Mouse (Mus musculus) midbrain, embryonic 16.5 days (tissue): Measurements from ENCODE around the gene Actr5. TPM values are rescaled to one million over a fixed set of nuclear protein-coding genes. Genes with fewer than 3 reads are reported as not detected.
A peak's percentile ranks its signal among the peaks of the same experiment; 100 is the strongest.

Experiments
- ATAC-seq: fragments of 200-750 bp; cut with Nextera tagmentation; 2 replicates; pipeline ENCODE4 v1.8.0; 2017; ENCODE audit warnings: moderate TSS enrichment
- H3K27ac ChIP-seq: fragments of 300-500 bp; sonication (generic); 2 replicates; pipeline ENCODE4 v1.5.1; 2014; ENCODE audit warnings: mild to moderate bottlenecking, low read length, mixed read lengths
- H3K27me3 ChIP-seq: fragments of 300-500 bp; sonication (generic); 2 replicates; pipeline ENCODE4 v1.6.1; 2014; ENCODE audit warnings: low read depth, low read length, mixed read lengths; ENCODE audit not compliant: control insufficient read depth, insufficient read depth
- H3K36me3 ChIP-seq: fragments of 300-500 bp; sonication (generic); 2 replicates; pipeline ENCODE4 v1.6.1; 2014; ENCODE audit warnings: mild to moderate bottlenecking, low read length, moderate library complexity, mixed read lengths; ENCODE audit not compliant: control insufficient read depth, insufficient read depth
- H3K4me1 ChIP-seq: fragments of 300-500 bp; sonication (generic); 2 replicates; pipeline ENCODE4 v1.6.1; 2014; ENCODE audit warnings: mild to moderate bottlenecking, low read length, mixed read lengths; ENCODE audit not compliant: control insufficient read depth, insufficient read depth
- H3K4me2 ChIP-seq: fragments of 300-500 bp; sonication (generic); 2 replicates; pipeline ENCODE4 v1.6.1; 2014; ENCODE audit warnings: mild to moderate bottlenecking, low read length, mixed read lengths
- H3K4me3 ChIP-seq: fragments of 300-500 bp; sonication (generic); 2 replicates; pipeline ENCODE4 v1.5.1; 2014; ENCODE audit warnings: low read depth, mild to moderate bottlenecking, low read length, moderate library complexity, mixed read lengths
- H3K9ac ChIP-seq: fragments of 300-500 bp; sonication (generic); 2 replicates; pipeline ENCODE4 v1.6.1; 2014; ENCODE audit warnings: low read depth, low read length, mixed read lengths
- H3K9me3 ChIP-seq: fragments of 300-500 bp; sonication (generic); replicated peaks from 2 replicates; pipeline ENCODE4 v1.6.1; 2014; ENCODE audit warnings: mild to moderate bottlenecking, low read length, mixed read lengths; ENCODE audit not compliant: control insufficient read depth, poor library complexity, severe bottlenecking
- WGBS: fragments of 180-500 bp; shearing (Covaris S2); extraction: QIAGEN DNeasy Blood & Tissue Kit; methylation state at CpG from one replicate; pipeline ENCODE4 v1.1.7; 2014; 5-methylcytosine and 5-hydroxymethylcytosine counted together
- polyA plus RNA-seq: library from polyadenylated mRNA; unstranded; fragments of >200 nt; fragmentation: Nextera tagmentation; extraction: Ambion mirVana; gene quantifications from 2 replicates; pipeline ENCODE4 v1.2.1, GENCODE M21; 2015

Actr5 gene
- polyA plus RNA-seq = 8.9 and 9.5 TPM in 2 replicates

DNA sequence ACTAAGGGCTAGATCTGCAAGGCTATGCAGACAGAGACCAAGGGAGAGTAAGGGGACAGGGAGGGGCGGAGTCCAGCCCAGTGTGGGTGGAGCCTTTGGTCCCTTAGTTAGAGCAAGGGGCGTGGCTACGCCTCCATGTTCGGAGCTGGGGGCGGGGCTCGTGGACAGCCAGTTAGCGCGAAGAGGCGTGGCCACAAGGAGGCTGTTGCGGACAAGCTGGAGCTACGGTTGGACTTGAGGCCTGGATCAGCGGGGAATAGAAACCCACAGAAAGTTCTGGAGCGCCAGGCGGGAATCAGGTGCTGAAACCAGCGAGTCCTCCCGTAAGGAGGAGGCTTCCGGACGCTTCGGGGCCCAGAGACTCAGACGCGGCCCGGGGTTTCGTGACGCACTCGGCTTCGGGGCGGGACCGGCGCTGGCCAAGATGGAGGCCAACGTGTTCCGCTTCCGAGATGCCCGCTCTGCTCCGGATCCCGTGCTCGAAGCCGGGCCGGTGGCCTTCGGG, at the start of gene Actr5:
Actr5 (plus strand) TSS at position 171 of the 505 bp plus-strand sequence.
- Histone ChIP-seq H3K9me3 (no peaks in the 10 kb centered on the region), H3K9ac (peak within 1 kb of the TSS; percentile 83), H3K27ac (peak within 1 kb of the TSS; percentile 88), H3K4me3 (peak within 1 kb of the TSS; percentile 65), H3K4me2 (peak within 1 kb of the TSS; percentile 67), H3K4me1 (peaks cover 15% of the 10 kb centered on the region), H3K27me3 (peaks cover 1% of the 10 kb centered on the region), H3K36me3 (peaks cover 11% of the 10 kb centered on the region; the same call in 1 of the 2 replicates)
- WGBS = under 1% methylated on average over 39 of the region's 39 CpGs
- ATAC-seq = peak; percentile 92

DNA sequence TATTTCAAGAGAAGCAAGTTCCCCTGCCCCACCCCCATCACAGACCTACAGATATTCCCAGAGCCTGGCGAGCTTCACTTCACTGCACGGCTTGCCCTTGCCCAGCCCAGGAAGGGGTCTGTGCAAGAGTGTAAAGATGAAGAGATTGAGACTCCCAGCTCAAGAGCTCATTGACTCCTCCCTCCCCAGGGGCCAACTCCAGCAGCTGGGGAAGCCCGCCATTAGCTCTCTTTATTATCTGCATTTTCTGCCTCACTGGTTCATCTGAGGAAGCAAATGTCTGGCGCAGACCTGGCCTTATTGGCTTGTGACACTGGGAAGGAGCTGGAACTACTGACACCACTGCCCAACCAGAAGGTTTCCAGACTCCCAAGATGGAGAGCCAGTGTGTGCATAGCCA, 44.7 kb upstream of the Actr5 start:
- no peaks in the 10 kb centered on the region for H3K36me3 ChIP-seq
- peaks cover 5% of the 10 kb centered on the region for H3K4me1 ChIP-seq
- WGBS = 26% methylated on average over 4 of the region's 4 CpGs
- H3K27ac ChIP-seq = no peak overlapping the region
- H3K27me3 ChIP-seq = no peaks in the 10 kb centered on the region
- no peak for ATAC-seq
- H3K9ac ChIP-seq = no peak overlapping the region
- H3K4me3 ChIP-seq = no peak overlapping the region
- H3K9me3 ChIP-seq = no peaks in the 10 kb centered on the region
- H3K4me2 ChIP-seq = no peak overlapping the region

DNA sequence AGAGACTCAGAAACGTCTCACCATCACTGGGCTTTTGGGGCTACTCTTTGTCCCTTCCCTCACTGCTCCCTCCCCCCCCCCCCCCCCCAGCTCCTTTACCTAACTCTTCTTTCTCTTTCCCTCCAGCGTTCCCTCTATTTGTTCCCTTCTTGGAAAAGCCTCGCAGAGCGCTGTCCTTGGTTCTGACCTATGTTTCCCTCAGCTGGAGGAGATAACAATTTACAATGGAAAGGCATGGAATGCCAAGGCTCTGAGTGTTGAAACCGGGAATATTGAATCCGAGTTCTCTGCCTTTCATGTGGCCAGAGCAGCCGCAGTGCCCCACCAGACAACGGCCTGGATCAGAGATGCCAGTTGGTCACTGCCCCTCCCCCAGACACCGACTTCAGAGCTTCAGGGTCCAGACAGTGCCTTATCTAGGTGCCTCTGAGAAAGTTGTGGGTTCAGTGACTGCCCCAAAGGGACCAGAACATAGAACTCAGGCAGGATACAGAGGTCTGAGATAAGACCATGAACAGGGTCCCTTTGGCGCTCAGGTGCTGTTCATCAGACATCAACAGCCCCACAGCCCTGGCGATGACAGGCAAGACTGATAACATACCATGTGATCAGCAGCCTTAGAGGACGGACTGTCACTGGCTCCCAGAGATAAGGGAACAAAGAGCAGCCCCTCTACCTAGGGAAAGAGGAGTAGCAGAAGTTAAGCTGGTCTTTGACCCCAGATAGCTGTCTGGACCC, 39.9 kb upstream of the Actr5 start:
- no peak for ATAC-seq

DNA sequence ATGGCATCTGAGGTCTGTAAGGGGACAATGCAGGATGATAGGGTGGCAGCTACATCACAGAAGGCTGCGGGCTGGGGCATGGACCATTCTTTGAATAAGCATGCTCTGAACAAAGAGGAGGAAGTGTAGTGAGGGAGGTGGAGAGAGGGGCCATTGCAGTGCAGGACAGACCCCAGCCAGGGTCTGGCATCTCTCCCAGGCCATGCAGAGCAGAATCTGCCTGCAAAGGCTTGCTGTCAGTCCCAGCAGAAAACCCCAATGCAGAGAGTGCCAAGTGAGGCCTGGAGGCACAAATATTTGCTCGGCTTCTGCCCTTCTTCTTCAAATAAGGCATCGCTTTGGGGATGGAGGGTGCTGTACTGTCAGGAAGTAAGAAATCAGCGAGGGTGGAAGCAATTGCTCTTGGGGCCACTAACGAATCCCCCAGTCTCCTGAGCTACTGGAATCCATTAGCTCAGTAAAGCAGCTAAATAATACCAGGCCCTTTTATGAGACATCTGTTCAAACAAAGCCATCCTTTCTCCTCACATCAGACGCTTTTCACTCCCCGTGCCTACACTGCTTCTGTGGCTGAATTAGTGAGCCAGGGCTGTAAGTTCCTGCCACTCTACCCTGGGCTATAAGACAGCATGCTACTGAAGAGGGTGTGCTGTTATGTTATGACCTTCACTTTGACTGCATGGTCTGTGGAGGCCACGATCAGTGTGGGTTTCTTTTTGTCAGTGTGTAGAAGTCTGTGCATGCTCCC, 36.0 kb upstream of the Actr5 start:
- no peak overlapping the region for H3K4me2 ChIP-seq
- H3K9ac ChIP-seq = peak overlapping the region; percentile 43; the same call in 1 of the 2 replicates

More for the DNA sequence above, 39.9 kb upstream of the Actr5 start:
- WGBS = 9% methylated on average over 12 of the region's 12 CpGs
- no peaks in the 10 kb centered on the region for H3K9me3 ChIP-seq
- H3K27me3 ChIP-seq = no peaks in the 10 kb centered on the region
- no peak overlapping the region for H3K9ac ChIP-seq
- H3K36me3 ChIP-seq = no peaks in the 10 kb centered on the region
- no peak overlapping the region for H3K4me2 ChIP-seq
- H3K4me1 ChIP-seq = peaks cover 13% of the 10 kb centered on the region
- H3K27ac ChIP-seq = 0 out of 2 replicates have a peak overlapping the region, but pooled peaks have one; percentile 7
- H3K4me3 ChIP-seq = no peak overlapping the region

DNA sequence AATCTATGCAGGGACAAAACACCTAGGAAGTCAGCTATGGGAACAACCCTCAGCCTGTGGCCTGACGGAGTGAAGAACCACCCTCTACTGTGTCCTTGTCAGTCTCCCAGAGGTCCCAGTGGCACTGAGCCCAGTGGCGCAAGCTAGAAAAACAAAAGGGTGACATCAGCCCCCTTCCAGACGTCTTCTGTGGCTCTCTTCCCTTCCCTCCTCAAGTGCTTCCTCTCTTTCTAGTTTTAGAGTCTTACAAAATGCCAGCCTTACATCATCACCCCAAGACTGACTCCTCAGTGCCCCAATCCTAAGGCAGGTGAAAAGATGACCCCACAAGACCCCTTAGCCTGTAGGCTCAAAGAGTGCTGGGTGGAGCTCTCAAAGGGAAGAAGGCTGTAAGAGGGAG, 34.2 kb upstream of the Actr5 start:
- 66% methylated on average over 3 of the region's 3 CpGs for WGBS
- no peak for ATAC-seq
- no peak overlapping the region for H3K27ac ChIP-seq

More for the DNA sequence above, 36.0 kb upstream of the Actr5 start:
- Histone ChIP-seq H3K4me3 (no peak overlapping the region), H3K27me3 (no peaks in the 10 kb centered on the region), H3K36me3 (no peaks in the 10 kb centered on the region), H3K9me3 (no peaks in the 10 kb centered on the region), H3K27ac (peak overlapping the region; percentile 14), H3K4me1 (peaks cover 11% of the 10 kb centered on the region)
- WGBS = 21% methylated on average over 8 of the region's 8 CpGs
- peak; percentile 41; the same call in 1 of the 2 replicates for ATAC-seq

DNA sequence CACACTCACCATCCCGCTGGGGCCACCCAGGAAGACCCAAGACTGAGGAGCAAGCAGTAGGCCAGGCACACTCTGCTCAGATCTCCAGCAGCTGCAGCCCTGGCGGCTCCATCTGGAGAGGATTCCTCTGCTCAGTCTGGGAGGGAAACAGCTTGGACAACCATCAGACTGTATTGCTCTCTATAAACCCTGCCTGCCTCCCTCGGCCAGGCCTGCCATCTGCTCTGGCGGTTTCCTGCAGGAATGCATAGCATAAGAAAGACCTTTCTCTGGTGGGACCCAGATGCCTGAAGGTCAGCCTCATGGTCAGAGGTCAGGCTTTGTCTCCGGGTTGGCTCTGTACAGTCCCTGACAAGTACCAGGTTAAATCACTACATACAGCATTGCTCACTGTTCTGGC, 33.4 kb upstream of the Actr5 start:
- H3K27me3 ChIP-seq = no peaks in the 10 kb centered on the region
- H3K36me3 ChIP-seq = no peaks in the 10 kb centered on the region
- H3K27ac ChIP-seq = no peak overlapping the region
- ATAC-seq = no peak
- no peak overlapping the region for H3K4me3 ChIP-seq
- H3K4me2 ChIP-seq = no peak overlapping the region
- H3K9ac ChIP-seq = no peak overlapping the region
- H3K9me3 ChIP-seq = no peaks in the 10 kb centered on the region
- WGBS = 51% methylated on average over 5 of the region's 5 CpGs
- H3K4me1 ChIP-seq = peaks cover 19% of the 10 kb centered on the region

More for the DNA sequence above, 34.2 kb upstream of the Actr5 start:
- H3K9ac ChIP-seq = no peak overlapping the region
- H3K4me3 ChIP-seq = no peak overlapping the region
- H3K36me3 ChIP-seq = no peaks in the 10 kb centered on the region
- peaks cover 15% of the 10 kb centered on the region for H3K4me1 ChIP-seq
- H3K27me3 ChIP-seq = no peaks in the 10 kb centered on the region
- H3K4me2 ChIP-seq = no peak overlapping the region
- H3K9me3 ChIP-seq = no peaks in the 10 kb centered on the region

DNA sequence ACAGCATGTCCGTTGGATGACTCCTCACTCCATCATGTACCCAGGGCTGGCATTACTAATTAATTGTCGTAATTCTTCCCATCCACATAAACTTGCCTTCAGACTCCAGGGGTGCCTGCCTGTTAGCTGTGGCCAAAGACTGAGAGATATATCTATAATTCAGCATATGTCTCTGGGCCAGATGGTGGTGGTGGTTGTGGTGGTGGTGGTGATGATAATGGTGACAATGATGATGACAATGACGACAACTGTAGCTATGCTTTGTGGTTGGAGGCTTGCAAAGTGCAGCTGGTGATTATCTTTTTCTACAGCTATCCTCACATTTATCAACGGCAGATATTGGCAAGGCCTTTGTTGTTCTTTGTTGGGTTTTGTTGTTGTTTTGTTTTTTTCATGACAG, 31.3 kb upstream of the Actr5 start:
- WGBS = 91% methylated on average over 4 of the region's 4 CpGs
- no peak overlapping the region for H3K4me3 ChIP-seq
- peaks cover 18% of the 10 kb centered on the region for H3K4me1 ChIP-seq
- no peak overlapping the region for H3K4me2 ChIP-seq
- H3K9me3 ChIP-seq = no peaks in the 10 kb centered on the region
- no peak overlapping the region for H3K9ac ChIP-seq
- H3K27ac ChIP-seq = no peak overlapping the region
- ATAC-seq = no peak
- no peaks in the 10 kb centered on the region for H3K36me3 ChIP-seq
- no peaks in the 10 kb centered on the region for H3K27me3 ChIP-seq

DNA sequence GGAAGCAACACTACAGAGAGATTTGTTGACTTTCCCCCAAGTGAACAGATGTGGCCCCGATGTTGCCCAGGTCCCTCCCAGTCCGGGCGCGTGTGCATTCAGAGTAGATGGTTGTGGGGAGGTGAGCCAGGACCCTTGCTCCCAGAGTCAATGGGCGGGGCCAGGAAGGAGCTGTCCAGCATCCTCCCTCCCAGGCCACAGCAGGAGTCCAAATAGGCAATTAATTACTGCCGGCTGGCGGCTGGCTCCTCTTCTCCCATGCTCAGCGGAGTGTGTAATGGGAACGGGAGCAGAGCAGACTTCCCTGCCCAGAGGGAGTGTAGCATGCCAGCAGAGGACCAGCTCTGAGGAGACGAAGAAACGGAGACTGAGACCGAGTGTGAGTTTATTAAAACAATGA, 29.6 kb upstream of the Actr5 start:
- peak overlapping the region; percentile 18 for H3K27ac ChIP-seq
- 0 out of 2 replicates have a peak overlapping the region, but pooled peaks have one; percentile 33 for H3K9ac ChIP-seq
- under 1% methylated on average over 12 of the region's 12 CpGs for WGBS
- no peaks in the 10 kb centered on the region for H3K36me3 ChIP-seq
- ATAC-seq = peak; percentile 63; the same call in 1 of the 2 replicates
- H3K4me3 ChIP-seq = no peak overlapping the region
- H3K27me3 ChIP-seq = no peaks in the 10 kb centered on the region
- H3K9me3 ChIP-seq = no peaks in the 10 kb centered on the region
- H3K4me1 ChIP-seq = peaks cover 15% of the 10 kb centered on the region
- H3K4me2 ChIP-seq = peak overlapping the region; percentile 44
